Mouse (Mus musculus) liver, adult 2 months (tissue): Measurements from ENCODE around the gene Slc11a2. TPM values are rescaled to one million over a fixed set of nuclear protein-coding genes. Genes with fewer than 3 reads are reported as not detected.

Experiments used
- DNase-seq: peaks from one replicate; pipeline ENCODE4 v3.0.0-alpha.2; 2011; ENCODE audit warnings: low read depth, low spot score; ENCODE audit errors: extremely low read depth
- H3K27ac ChIP-seq: fragments of 200-500 bp; replicated peaks from 2 replicates; pipeline ENCODE4 v1.5.1; 2012; ENCODE audit warnings: low read depth, mild to moderate bottlenecking, control low read depth, inconsistent platforms, low read length; ENCODE audit not compliant: insufficient read depth
- H3K27me3 ChIP-seq: fragments of 200-500 bp; 2 replicates; pipeline ENCODE4 v1.6.1; 2012; ENCODE audit warnings: mild to moderate bottlenecking, moderate library complexity, low read length, inconsistent platforms; ENCODE audit not compliant: control insufficient read depth, insufficient read depth
- H3K36me3 ChIP-seq: fragments of 200-500 bp; 2 replicates; pipeline ENCODE4 v1.6.1; 2012; ENCODE audit warnings: low read length, inconsistent platforms; ENCODE audit not compliant: control insufficient read depth, insufficient read depth
- H3K4me1 ChIP-seq: fragments of 200-500 bp; 2 replicates; pipeline ENCODE4 v1.6.1; 2011; ENCODE audit warnings: low read length; ENCODE audit not compliant: control insufficient read depth, insufficient read depth
- H3K4me3 ChIP-seq: fragments of 200-500 bp; 2 replicates; pipeline ENCODE4 v1.5.1; 2011; ENCODE audit warnings: low read depth, mild to moderate bottlenecking, control low read depth, low read length, moderate library complexity; ENCODE audit not compliant: insufficient read depth
- H3K79me2 ChIP-seq: fragments of 200-500 bp; 2 replicates; pipeline ENCODE4 v1.6.1; 2012; ENCODE audit warnings: inconsistent platforms, mild to moderate bottlenecking, low read length, moderate library complexity; ENCODE audit not compliant: control insufficient read depth, insufficient read depth
- H3K9ac ChIP-seq: fragments of 200-500 bp; 2 replicates; pipeline ENCODE4 v1.6.1; 2012; ENCODE audit warnings: low read depth, mild to moderate bottlenecking, control low read depth, inconsistent platforms, low read length
- CTCF ChIP-seq: fragments of 200-500 bp; IDR thresholded peaks from 2 replicates; pipeline ENCODE4 v1.5.1; 2011; ENCODE audit warnings: low read depth, low read length, control low read depth
- POLR2A ChIP-seq: fragments of 200-500 bp; IDR thresholded peaks from 2 replicates; pipeline ENCODE4 v1.6.1; 2011; ENCODE audit warnings: low read length, control low read depth; ENCODE audit not compliant: insufficient read depth; ENCODE audit errors: extremely low read depth
- WGBS: fragments of 180-500 bp; shearing (Covaris S2); methylation state at CpG from one replicate; pipeline ENCODE4 v1.1.7; 2018; 5-methylcytosine and 5-hydroxymethylcytosine counted together
- polyA plus RNA-seq: library from polyadenylated mRNA; depleted of rRNA; stranded (reverse); fragments of >200 nt; gene quantifications from 2 replicates; pipeline ENCODE4 v1.2.3, GENCODE M21; 2012
- total RNA-seq: library from RNA; depleted of rRNA; stranded (reverse); fragments of >200 nt; gene quantifications from 2 replicates; pipeline ENCODE4 v1.2.3, GENCODE M21; 2014

Gene Slc11a2
- total and polyA plus RNA-seq, 2 experiments = 14.5 to 25.2 TPM

GRCm38 (mm10) chr15:100448572-100448971 lies 23.7 kb upstream of the Slc11a2 start:
- 86% methylated on average over 4 of the region's 4 CpGs for WGBS
- H3K9ac ChIP-seq = no peak overlapping the region
- H3K4me3 ChIP-seq = no peak overlapping the region
- no peak for DNase-seq
- H3K27ac ChIP-seq = no peak overlapping the region
- H3K79me2 ChIP-seq = no peaks in the 10 kb centered on the region
- H3K4me1 ChIP-seq = no peaks in the 10 kb centered on the region; the same call in 1 of the 2 replicates
- no peak for TF ChIP-seq CTCF
- TF ChIP-seq POLR2A = no peak
- no peaks in the 10 kb centered on the region for H3K27me3 ChIP-seq
- no peaks in the 10 kb centered on the region for H3K36me3 ChIP-seq

GRCm38 (mm10) chr15:100446887-100447286 lies 22.0 kb upstream of the Slc11a2 start:
- Histone ChIP-seq H3K27me3 (no peaks in the 10 kb centered on the region), H3K27ac (no peak overlapping the region), H3K36me3 (no peaks in the 10 kb centered on the region), H3K4me1 (peaks cover 4% of the 10 kb centered on the region; the same call in 1 of the 2 replicates), H3K4me3 (no peak overlapping the region), H3K79me2 (no peaks in the 10 kb centered on the region), H3K9ac (no peak overlapping the region)
- TF ChIP-seq POLR2A (no peak), CTCF (no peak)
- no peak for DNase-seq
- 67% methylated on average over 2 of the region's 2 CpGs for WGBS

GRCm38 (mm10) chr15:100443126-100443922 lies 18.5 kb upstream of the Slc11a2 start:
- TF ChIP-seq CTCF (no peak), POLR2A (no peak)
- peak overlapping the region; percentile 80 for H3K9ac ChIP-seq

GRCm38 (mm10) chr15:100436518-100436917 lies 11.6 kb upstream of the Slc11a2 start:
- 34% methylated on average over 10 of the region's 10 CpGs for WGBS
- no peaks in the 10 kb centered on the region for H3K79me2 ChIP-seq
- no peaks in the 10 kb centered on the region; the same call in 1 of the 2 replicates for H3K4me1 ChIP-seq
- H3K36me3 ChIP-seq = no peaks in the 10 kb centered on the region
- no peak overlapping the region for H3K9ac ChIP-seq
- TF ChIP-seq CTCF (no peak), POLR2A (no peak)
- no peaks in the 10 kb centered on the region for H3K27me3 ChIP-seq
- no peak overlapping the region for H3K27ac ChIP-seq
- no peak overlapping the region for H3K4me3 ChIP-seq
- peak; percentile 47 for DNase-seq

More at GRCm38 (mm10) chr15:100443126-100443922, 18.5 kb upstream of the Slc11a2 start:
- H3K27me3 ChIP-seq = no peaks in the 10 kb centered on the region
- H3K27ac ChIP-seq = peak overlapping the region; percentile 71
- H3K4me3 ChIP-seq = peak overlapping the region; percentile 61
- peak; percentile 89 for DNase-seq
- H3K4me1 ChIP-seq = peaks cover 4% of the 10 kb centered on the region; the same call in 1 of the 2 replicates
- H3K36me3 ChIP-seq = no peaks in the 10 kb centered on the region
- no peaks in the 10 kb centered on the region for H3K79me2 ChIP-seq
- WGBS = under 1% methylated on average over 20 of the region's 31 CpGs

GRCm38 (mm10) chr15:100436112-100436511 lies 11.2 kb upstream of the Slc11a2 start:
- peak; percentile 52 for DNase-seq
- no peaks in the 10 kb centered on the region; the same call in 1 of the 2 replicates for H3K4me1 ChIP-seq
- no peaks in the 10 kb centered on the region for H3K27me3 ChIP-seq
- no peaks in the 10 kb centered on the region for H3K36me3 ChIP-seq
- no peak overlapping the region for H3K27ac ChIP-seq
- WGBS = 15% methylated on average over 4 of the region's 4 CpGs
- no peak overlapping the region for H3K9ac ChIP-seq
- H3K4me3 ChIP-seq = no peak overlapping the region
- H3K79me2 ChIP-seq = no peaks in the 10 kb centered on the region
- TF ChIP-seq CTCF = no peak
- TF ChIP-seq POLR2A = no peak

DNA sequence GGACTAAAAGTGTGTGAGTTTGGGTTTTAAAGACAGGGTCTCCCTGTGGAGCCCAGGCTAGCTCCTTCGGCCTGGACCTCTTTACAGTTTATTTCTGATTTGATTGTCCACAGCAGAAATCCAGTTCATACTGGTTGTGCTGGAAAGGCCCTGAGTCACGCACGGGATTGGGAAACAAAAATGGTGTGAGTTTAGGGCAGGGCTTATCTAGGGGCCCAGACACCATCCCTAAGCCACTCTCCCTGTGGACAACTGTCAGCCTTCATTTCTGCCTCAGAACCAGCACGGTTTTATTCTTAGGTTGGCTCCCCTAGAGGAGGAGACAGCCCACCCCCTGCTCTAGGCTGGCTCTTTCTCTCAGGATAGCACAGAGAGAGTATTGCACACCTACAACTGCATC lies 8.4 kb upstream of the Slc11a2 start:
- Histone ChIP-seq H3K27ac (no peak overlapping the region), H3K9ac (no peak overlapping the region), H3K27me3 (no peaks in the 10 kb centered on the region), H3K36me3 (no peaks in the 10 kb centered on the region), H3K4me1 (no peaks in the 10 kb centered on the region; the same call in 1 of the 2 replicates), H3K79me2 (no peaks in the 10 kb centered on the region), H3K4me3 (no peak overlapping the region)
- WGBS = 84% methylated on average over 4 of the region's 4 CpGs
- TF ChIP-seq POLR2A (no peak), CTCF (no peak)
- DNase-seq = no peak
